Mouse (Mus musculus): ENCODE measurements around the gene Lasp1. TPM values are rescaled to one million over a fixed set of nuclear protein-coding genes. Genes with fewer than 3 reads are reported as not detected.

The Lasp1 gene
- polyA plus RNA-seq, 1 experiment from 2014 or later, result 133 TPM

DNA sequence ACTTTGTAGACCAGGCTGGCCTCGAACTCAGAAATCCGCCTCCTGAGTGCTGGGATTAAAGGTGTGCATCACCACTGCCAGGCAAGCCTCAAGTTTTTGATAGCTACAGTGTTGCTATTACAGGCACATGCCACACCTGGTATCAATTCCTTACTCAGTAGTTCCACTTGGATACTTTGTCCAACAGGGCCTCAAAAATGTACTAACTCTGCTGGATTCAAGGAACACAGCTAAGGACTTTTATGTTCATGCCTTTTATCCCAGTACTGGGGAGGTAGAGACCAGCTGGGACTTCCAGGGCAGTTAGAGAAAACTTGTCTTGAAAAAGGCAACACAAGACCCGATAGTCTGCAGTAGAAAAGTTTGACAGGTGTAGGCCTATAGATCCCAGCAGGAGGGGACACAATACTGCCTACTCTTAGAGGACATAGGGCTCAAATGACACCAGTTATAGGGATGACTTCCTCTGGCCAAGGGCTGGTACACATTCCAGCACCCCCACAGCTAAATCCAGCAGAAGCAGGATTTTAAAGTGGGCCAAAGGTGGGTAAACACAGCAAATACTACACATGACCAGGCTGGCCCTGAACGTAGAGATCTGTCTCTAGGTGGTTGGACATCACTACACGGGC is 22.2 kb upstream of the Lasp1 start:
- Histone ChIP-seq H3K9me3 (ENCODE audit: low read length) (no peaks in the 10 kb centered on the region), H3K4me3 (ENCODE audit: low read length) (no peak overlapping the region), H3K9ac (replicated peaks; ENCODE audit: low read length) (no peak overlapping the region), H3K27me3 (ENCODE audit: insufficient read depth, low read length) (no peaks in the 10 kb centered on the region), H3K36me3 (ENCODE audit: insufficient read depth, low read length) (peaks cover 58% of the 10 kb centered on the region), H3K4me1 (ENCODE audit: insufficient read depth, low read length) (peaks cover 18% of the 10 kb centered on the region), H3K4me2 (replicated peaks; ENCODE audit: low read depth, low read length) (no peak overlapping the region), H3K27ac (ENCODE audit: low read length) (no peak overlapping the region)
- 63% methylated on average over 5 of the region's 5 CpGs for WGBS
- peak; percentile 52; the same call in 1 of the 2 replicates for ATAC-seq (ENCODE audit: low FRiP score, low TSS enrichment)

DNA sequence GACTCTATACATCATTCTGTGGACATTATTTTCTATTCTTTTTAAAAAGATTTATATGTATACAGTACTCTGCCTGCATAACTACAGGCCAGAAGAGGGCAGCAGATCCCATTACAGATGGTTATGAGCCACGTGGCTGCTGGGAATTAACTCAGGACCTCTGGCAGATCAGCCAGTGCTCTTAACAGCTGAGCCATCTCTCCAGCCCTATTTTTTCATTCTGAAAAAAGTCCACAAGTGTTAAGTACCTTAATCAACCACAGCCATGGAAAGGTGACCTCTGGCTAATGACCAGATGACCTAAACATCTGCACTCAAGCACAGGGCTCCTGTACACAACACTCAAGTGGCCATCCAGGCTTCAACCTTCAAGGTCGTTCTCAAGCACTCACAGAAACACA is 21.7 kb upstream of the Lasp1 start:
- 49% methylated on average over 2 of the region's 2 CpGs for WGBS

DNA sequence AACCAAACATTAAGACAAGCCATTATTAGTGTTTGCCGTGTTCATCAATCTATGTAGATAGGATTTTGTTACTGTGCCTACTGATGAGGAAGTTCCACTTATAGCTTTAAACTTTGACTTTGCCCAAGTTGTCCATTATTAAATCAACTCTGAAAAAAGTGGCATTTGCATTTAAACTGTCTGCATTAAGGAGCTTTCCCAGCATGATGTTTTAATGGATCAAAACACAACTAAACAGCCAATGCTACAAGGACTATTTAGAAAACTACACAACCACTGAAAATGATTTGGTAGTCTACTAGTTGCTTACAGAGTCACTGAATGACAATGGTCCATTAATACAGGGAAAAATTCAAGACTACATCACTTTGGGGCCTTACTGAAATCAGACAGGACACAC is 19.9 kb upstream of the Lasp1 start:
- ATAC-seq (ENCODE audit: low FRiP score, low TSS enrichment), result no peak
- Histone ChIP-seq H3K27me3 (ENCODE audit: insufficient read depth, low read length) (no peaks in the 10 kb centered on the region), H3K36me3 (ENCODE audit: insufficient read depth, low read length) (peaks cover 58% of the 10 kb centered on the region), H3K9me3 (ENCODE audit: low read length) (no peaks in the 10 kb centered on the region), H3K4me3 (ENCODE audit: low read length) (no peak overlapping the region), H3K27ac (ENCODE audit: low read length) (no peak overlapping the region), H3K4me2 (replicated peaks; ENCODE audit: low read depth, low read length) (no peak overlapping the region), H3K9ac (replicated peaks; ENCODE audit: low read length) (no peak overlapping the region), H3K4me1 (ENCODE audit: insufficient read depth, low read length) (peaks cover 21% of the 10 kb centered on the region)
- WGBS, result 89% methylated on average over 1 of the region's 1 CpGs

More for the DNA sequence above, 21.7 kb upstream of the Lasp1 start:
- H3K9ac ChIP-seq (replicated peaks; ENCODE audit: low read length), result no peak overlapping the region
- no peak overlapping the region for H3K4me3 ChIP-seq (ENCODE audit: low read length)
- peaks cover 58% of the 10 kb centered on the region for H3K36me3 ChIP-seq (ENCODE audit: insufficient read depth, low read length)
- ATAC-seq (ENCODE audit: low FRiP score, low TSS enrichment), result peak; percentile 43
- H3K27ac ChIP-seq (ENCODE audit: low read length), result no peak overlapping the region
- H3K4me2 ChIP-seq (replicated peaks; ENCODE audit: low read depth, low read length), result no peak overlapping the region
- peaks cover 18% of the 10 kb centered on the region for H3K4me1 ChIP-seq (ENCODE audit: insufficient read depth, low read length)
- H3K9me3 ChIP-seq (ENCODE audit: low read length), result no peaks in the 10 kb centered on the region
- H3K27me3 ChIP-seq (ENCODE audit: insufficient read depth, low read length), result no peaks in the 10 kb centered on the region

DNA sequence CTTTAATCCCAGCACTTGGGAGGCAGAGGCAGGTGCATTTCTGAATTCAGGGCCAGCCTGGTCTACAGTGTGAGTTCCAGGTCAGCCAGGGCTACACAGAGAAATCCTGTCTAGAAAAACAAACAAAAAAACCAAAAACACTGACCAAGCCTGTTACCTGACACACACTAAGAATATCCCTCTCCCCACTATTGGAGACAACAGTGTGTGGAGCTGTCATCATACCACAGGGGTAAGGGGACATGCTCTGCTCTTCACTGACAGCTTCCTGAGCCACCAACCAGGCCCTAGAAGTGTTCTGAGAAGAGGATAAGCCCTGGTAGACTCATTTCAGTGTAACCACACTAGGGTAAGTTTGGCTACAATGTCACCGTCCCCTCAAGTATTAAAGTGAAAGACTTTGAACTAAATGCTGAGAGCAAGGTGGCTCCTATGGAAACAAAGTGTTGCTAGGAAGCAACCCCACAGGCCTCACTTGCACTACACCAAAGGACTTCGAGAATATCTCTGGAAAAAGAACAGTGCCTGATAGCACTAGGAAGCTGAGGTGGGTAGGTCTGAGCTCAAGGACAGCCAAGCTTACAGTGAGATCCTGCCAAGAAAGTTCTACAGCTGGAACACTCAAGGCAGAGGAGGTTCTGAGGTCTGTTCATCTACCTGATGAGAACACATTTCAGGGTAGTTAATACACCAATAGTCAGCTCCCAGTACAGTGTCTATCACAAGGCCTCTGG is 18.7 kb upstream of the Lasp1 start:
- H3K9ac ChIP-seq (replicated peaks; ENCODE audit: low read length), result peak overlapping the region; percentile 99
- ATAC-seq (ENCODE audit: low FRiP score, low TSS enrichment), result no peak
- peak overlapping the region; percentile 75 for H3K4me2 ChIP-seq (replicated peaks; ENCODE audit: low read depth, low read length)
- peak overlapping the region; percentile 100 for H3K4me3 ChIP-seq (ENCODE audit: low read length)
- no peaks in the 10 kb centered on the region for H3K27me3 ChIP-seq (ENCODE audit: insufficient read depth, low read length)
- peaks cover 21% of the 10 kb centered on the region for H3K4me1 ChIP-seq (ENCODE audit: insufficient read depth, low read length)
- H3K27ac ChIP-seq (ENCODE audit: low read length), result no peak overlapping the region
- peaks cover 58% of the 10 kb centered on the region for H3K36me3 ChIP-seq (ENCODE audit: insufficient read depth, low read length)
- no peaks in the 10 kb centered on the region for H3K9me3 ChIP-seq (ENCODE audit: low read length)
- 78% methylated on average over 2 of the region's 2 CpGs for WGBS

DNA sequence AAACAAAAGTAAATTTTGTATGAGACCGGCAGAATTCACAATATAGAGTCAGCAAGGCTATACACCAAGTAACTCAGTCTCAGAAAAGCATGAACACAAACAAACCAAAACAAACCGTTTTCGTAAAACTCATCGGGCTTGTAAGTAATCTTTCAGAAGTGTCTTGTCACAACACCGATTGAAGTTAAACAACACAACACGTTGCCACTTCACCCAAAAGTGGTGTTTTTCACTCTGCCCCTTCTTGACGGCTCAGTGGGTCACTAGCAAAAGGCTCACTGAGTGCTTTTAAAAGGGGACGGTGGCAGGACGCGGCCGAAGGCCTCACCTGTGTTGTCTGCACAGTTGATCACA is 17.3 kb upstream of the Lasp1 start:
- H3K4me3 ChIP-seq (ENCODE audit: low read length), result peak overlapping the region; percentile 100
- H3K4me2 ChIP-seq (replicated peaks; ENCODE audit: low read depth, low read length), result peak overlapping the region; percentile 75
- H3K27me3 ChIP-seq (ENCODE audit: insufficient read depth, low read length), result no peaks in the 10 kb centered on the region
- no peaks in the 10 kb centered on the region for H3K9me3 ChIP-seq (ENCODE audit: low read length)
- H3K4me1 ChIP-seq (ENCODE audit: insufficient read depth, low read length), result peaks cover 21% of the 10 kb centered on the region
- H3K36me3 ChIP-seq (ENCODE audit: insufficient read depth, low read length), result peaks cover 48% of the 10 kb centered on the region
- under 1% methylated on average over 11 of the region's 11 CpGs for WGBS
- peak overlapping the region; percentile 95 for H3K27ac ChIP-seq (ENCODE audit: low read length)
- no peak for ATAC-seq (ENCODE audit: low FRiP score, low TSS enrichment)
- H3K9ac ChIP-seq (replicated peaks; ENCODE audit: low read length), result peak overlapping the region; percentile 99

DNA sequence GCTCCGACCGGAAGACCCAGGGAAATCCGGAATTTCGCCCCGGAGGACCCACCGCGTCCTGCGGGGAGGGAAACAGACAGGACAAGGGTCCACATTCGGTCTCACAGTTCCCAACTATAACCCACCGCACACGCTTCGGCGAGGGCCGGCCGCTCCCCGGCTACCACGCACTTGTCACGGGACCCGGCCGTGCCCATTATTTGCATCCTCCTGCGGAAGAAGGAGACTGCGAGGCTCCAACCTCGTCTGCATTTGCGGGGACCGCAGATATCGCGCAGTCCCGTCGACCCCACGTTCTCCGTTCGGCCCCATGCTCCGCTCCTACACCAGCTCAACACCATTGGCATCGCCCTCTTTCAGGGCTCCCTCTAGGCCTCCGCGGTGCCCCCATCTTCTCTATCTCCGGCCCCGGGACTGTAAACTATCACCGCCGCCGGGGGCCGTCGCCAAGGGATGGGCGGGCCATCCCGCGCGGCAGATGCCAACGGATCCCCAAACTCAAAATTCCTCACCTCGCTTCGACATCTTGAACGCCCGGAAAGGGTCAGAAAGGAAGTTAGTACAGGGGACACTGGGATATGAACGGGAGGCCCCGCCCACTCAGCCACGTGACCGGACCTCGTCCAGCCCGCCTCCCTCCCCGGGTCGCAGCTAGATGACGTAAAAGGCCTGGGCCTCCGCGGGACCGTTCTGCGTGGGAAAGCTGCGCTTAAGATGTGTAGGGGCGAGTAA is 16.8 kb upstream of the Lasp1 start, which contains the start of gene Rpl23:
Rpl23 (minus strand) TSS at position 606 of the 732 bp plus-strand sequence.
- ATAC-seq (ENCODE audit: low FRiP score, low TSS enrichment), result peak; percentile 93
- peak within 1 kb of the TSS; percentile 99 for H3K9ac ChIP-seq (replicated peaks; ENCODE audit: low read length)
- WGBS, result under 1% methylated on average over 67 of the region's 67 CpGs

DNA sequence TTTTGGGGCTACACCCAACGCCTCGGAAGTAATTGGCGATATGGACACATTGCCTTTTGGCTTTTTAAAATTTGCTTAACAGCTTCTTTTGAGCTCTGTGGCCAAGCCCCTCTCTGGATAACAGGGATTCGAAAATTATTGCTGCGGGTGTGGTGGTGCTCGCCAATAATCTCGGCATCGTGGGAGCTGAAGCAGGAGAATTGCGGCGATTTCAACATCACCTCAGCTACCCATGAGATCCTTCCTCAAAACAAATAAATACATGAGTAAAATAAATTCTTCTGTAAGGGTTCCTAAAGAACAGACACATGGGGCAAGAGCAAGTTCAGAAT is 16.3 kb upstream of the Lasp1 start:
- Histone ChIP-seq H3K27me3 (ENCODE audit: insufficient read depth, low read length) (no peaks in the 10 kb centered on the region), H3K4me2 (replicated peaks; ENCODE audit: low read depth, low read length) (peak overlapping the region; percentile 72), H3K4me1 (ENCODE audit: insufficient read depth, low read length) (peaks cover 21% of the 10 kb centered on the region), H3K36me3 (ENCODE audit: insufficient read depth, low read length) (peaks cover 38% of the 10 kb centered on the region), H3K27ac (ENCODE audit: low read length) (peak overlapping the region; percentile 95), H3K9ac (replicated peaks; ENCODE audit: low read length) (peak overlapping the region; percentile 99), H3K9me3 (ENCODE audit: low read length) (no peaks in the 10 kb centered on the region), H3K4me3 (ENCODE audit: low read length) (peak overlapping the region; percentile 100)
- under 1% methylated on average over 10 of the region's 10 CpGs for WGBS
- ATAC-seq (ENCODE audit: low FRiP score, low TSS enrichment), result peak; percentile 43; the same call in 1 of the 2 replicates

More for the DNA sequence above, 16.8 kb upstream of the Lasp1 start, which contains the start of gene Rpl23:
- H3K27me3 ChIP-seq (ENCODE audit: insufficient read depth, low read length), result no peaks in the 10 kb centered on the region
- H3K36me3 ChIP-seq (ENCODE audit: insufficient read depth, low read length), result peaks cover 43% of the 10 kb centered on the region
- H3K4me2 ChIP-seq (replicated peaks; ENCODE audit: low read depth, low read length), result peak within 1 kb of the TSS; percentile 75
- no peaks in the 10 kb centered on the region for H3K9me3 ChIP-seq (ENCODE audit: low read length)
- peak within 1 kb of the TSS; percentile 100 for H3K4me3 ChIP-seq (ENCODE audit: low read length)
- peak within 1 kb of the TSS; percentile 95 for H3K27ac ChIP-seq (ENCODE audit: low read length)
- H3K4me1 ChIP-seq (ENCODE audit: insufficient read depth, low read length), result peaks cover 21% of the 10 kb centered on the region

DNA sequence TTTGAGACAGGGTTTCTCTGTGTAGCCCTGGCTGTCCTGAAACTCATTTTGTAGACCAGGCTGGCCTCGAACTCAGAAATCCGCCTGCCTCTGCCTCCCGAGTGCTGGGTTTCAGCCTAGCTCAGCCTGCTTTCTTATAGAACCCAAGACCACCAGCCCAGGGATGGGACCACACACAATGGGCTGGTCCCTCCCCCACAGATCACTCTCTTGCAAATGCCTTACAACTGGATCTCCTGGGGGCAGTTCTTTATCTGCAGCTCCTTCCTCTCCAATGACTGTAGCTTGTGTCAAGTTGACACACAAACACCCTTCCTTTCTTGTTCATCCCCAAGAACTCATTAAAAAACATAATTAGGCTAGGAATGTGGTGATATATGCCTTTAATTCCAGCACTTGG is 10.8 kb upstream of the Lasp1 start:
- no peaks in the 10 kb centered on the region for H3K9me3 ChIP-seq (ENCODE audit: low read length)
- 0 out of 2 replicates have a peak, but pooled peaks cover 2% of the 10 kb centered on the region for H3K4me1 ChIP-seq (ENCODE audit: insufficient read depth, low read length)
- H3K4me2 ChIP-seq (replicated peaks; ENCODE audit: low read depth, low read length), result no peak overlapping the region
- no peak overlapping the region for H3K4me3 ChIP-seq (ENCODE audit: low read length)
- H3K27ac ChIP-seq (ENCODE audit: low read length), result no peak overlapping the region
- H3K27me3 ChIP-seq (ENCODE audit: insufficient read depth, low read length), result no peaks in the 10 kb centered on the region
- no peak overlapping the region for H3K9ac ChIP-seq (replicated peaks; ENCODE audit: low read length)
- no peaks in the 10 kb centered on the region for H3K36me3 ChIP-seq (ENCODE audit: insufficient read depth, low read length)
- 90% methylated on average over 3 of the region's 3 CpGs for WGBS
- ATAC-seq (ENCODE audit: low FRiP score, low TSS enrichment), result no peak

DNA sequence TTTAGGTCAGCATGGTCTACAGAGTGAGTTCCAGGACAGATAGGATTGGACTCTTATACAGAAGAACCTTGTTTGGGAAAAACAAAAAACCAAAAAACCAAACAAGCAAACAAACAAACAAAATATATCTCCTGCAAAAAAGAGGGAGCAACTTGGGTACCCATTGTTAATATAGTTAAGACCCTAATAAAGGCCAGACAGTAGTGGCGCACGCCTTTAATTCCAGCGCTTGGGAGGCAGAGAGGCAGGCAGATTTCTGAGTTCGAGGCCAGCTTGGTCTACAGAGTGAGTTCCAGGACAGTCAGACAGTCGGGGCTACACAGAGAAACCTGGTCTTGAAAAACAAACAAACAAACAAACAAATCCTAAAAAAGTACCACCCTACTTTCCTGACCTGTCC is 9.1 kb upstream of the Lasp1 start:
- Histone ChIP-seq H3K36me3 (ENCODE audit: insufficient read depth, low read length) (no peaks in the 10 kb centered on the region), H3K4me2 (replicated peaks; ENCODE audit: low read depth, low read length) (no peak overlapping the region), H3K27me3 (ENCODE audit: insufficient read depth, low read length) (no peaks in the 10 kb centered on the region), H3K27ac (ENCODE audit: low read length) (no peak overlapping the region), H3K4me3 (ENCODE audit: low read length) (no peak overlapping the region), H3K9ac (replicated peaks; ENCODE audit: low read length) (no peak overlapping the region), H3K4me1 (ENCODE audit: insufficient read depth, low read length) (no peaks in the 10 kb centered on the region), H3K9me3 (ENCODE audit: low read length) (0 out of 2 replicates have a peak, but pooled peaks cover 2% of the 10 kb centered on the region)
- no peak for ATAC-seq (ENCODE audit: low FRiP score, low TSS enrichment)
- WGBS, result 90% methylated on average over 5 of the region's 5 CpGs
